Mouse (Mus musculus) ovary, adult 18-20 months (tissue): Measurements from ENCODE around the gene Lpo.

Source experiments
- DNase-seq: peaks from one replicate; pipeline ENCODE4 v3.0.0; 2022; ENCODE audit warnings: low spot score, mixed read lengths

Lpo gene

DNA sequence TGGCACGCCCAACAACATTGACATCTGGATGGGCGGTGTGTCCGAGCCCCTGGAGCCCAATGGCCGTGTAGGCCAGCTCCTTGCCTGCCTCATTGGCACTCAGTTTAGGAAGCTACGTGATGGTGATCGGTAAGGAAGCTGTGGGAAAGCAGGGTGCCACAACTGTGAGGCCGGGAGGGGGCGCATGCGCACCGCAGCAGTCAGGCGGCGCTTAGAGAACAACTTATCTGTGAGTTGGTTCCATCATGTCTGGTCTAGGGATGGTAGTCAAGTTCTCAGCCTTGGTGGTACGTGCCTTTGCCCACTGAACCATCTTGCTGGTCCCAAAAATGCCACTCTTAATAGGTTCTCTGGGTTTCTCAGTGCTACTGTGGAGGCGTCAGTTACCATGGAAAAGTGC is 25.5 kb downstream of the Lpo start:
- DNase-seq = no peak

DNA sequence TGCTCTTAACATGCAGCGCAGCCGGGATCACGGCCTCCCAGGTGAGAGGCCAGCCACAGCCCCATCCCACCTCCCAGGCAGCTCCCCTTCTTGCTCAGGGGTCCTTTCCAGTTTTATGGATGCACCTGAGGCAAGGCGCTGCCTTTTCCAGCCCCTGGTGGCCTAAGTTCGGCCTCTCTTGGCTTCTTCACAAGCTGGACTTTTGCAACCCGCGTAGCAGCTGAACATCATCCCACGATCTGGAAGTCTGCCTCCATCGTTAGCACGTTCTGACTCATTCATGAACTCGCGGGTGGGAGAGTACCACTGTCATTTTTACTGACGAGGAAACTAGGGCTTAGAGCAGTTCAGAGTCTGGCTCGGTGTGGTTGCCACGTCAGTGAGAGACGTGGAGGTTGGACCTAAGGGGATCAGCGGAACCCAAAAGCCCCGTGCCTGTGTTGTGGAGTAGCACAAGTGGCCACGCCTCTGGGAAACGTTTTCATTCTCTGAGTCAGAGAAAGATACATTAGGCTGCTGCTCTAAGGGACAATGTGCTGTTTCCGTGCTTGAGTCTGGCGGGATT is 26.3 kb downstream of the Lpo start:
- no peak for DNase-seq

DNA sequence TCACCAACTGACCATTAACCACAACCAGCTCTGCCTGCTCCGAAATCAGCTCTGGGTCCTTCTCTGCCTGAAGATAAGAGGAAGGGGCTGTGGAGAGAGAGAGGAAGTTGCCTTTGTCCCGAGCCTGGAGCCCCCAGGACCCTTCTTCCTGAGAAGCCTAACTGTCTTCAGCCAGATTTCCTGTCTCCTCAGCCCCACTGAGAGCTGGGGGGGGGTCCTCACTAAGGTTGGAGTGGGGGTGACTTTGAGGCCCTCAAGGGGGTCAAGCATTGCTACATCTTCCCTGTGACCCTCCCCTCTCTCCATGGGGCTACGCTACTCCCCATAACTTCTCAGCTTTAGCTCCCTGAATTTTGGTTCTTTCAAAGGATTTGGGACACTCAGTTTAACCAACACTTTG is 34.6 kb downstream of the Lpo start, which contains the start of gene Mpo:
Mpo (plus strand) TSS at position 122 of the 400 bp plus-strand sequence.
- DNase-seq = no peak

DNA sequence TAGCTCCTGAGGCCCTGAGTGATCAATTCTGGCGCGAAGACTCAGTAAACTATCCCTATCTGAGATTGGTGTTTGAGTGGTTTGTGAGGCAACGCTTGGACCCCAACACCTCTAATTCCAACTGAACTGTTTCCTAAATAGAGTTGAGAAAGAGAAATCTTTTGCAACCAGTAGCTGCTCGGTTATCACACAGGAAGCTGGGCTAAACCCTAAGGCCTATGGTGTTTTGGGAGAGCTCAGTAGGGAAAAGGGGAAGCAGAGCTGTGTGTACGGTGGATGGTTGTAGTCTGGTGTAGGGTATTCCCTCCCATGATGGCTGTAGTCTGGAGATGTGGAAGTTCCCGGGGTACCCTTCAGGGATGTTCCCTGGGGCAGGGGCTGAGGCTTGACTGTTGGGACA is 38.0 kb downstream of the Lpo start:
- DNase-seq = no peak

DNA sequence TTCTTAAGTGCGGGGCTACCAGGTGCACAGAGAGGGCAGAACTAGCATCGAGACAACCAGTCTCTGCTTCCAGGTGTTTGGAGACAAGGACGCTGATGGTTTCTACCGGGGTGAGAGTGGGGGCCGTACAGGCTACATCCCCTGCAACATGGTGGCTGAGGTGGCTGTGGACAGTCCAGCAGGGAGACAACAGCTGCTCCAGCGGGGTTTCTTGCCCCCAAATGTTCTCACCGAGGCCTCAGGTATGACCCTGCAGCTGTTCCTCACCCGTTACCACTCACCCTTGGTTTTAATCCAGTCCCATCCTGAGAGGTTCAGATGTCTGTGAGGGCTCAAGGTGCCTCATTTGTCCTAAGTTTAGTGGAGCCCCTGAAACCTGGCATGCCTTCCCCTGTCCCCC is 48.0 kb downstream of the Lpo start:
- no peak for DNase-seq

DNA sequence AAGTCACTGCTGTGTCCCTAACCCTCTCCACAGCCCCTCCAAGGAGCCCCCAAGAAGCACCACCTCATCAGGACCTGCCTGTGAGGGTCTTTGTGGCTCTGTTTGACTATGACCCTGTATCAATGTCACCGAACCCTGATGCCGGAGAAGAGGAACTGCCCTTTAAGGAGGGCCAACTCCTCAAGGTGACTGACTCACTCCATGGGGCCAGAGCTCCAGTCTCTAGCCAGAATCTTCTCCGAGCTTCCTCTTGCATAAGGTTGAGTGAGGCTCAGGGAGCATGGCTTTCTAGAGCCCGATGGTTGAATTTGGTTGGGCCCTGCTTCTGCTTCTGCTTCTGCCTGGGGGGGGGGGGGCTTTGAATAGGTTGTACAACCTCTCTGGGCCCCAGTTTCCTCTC is 48.7 kb downstream of the Lpo start:
- DNase-seq = no peak

DNA sequence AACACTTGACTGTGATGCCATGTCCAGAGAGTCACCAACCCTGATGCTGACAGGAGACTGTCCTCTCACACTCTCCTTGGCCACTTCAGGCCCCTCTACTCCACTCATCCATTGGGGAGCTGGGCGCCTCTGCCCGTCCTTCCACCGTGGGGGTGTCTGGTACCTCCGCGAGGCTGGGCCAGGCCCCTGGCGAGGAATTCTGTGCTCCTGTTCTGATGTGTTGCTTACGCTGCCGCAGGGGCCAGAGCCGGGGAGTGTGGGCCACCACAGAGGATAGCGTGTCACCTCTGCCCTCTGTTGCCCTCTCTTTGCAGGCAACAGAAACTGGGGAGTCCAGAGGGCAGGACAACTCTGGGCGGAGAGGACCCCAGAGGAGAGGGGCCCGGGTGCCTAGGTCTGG is 49.2 kb downstream of the Lpo start:
- DNase-seq = no peak

DNA sequence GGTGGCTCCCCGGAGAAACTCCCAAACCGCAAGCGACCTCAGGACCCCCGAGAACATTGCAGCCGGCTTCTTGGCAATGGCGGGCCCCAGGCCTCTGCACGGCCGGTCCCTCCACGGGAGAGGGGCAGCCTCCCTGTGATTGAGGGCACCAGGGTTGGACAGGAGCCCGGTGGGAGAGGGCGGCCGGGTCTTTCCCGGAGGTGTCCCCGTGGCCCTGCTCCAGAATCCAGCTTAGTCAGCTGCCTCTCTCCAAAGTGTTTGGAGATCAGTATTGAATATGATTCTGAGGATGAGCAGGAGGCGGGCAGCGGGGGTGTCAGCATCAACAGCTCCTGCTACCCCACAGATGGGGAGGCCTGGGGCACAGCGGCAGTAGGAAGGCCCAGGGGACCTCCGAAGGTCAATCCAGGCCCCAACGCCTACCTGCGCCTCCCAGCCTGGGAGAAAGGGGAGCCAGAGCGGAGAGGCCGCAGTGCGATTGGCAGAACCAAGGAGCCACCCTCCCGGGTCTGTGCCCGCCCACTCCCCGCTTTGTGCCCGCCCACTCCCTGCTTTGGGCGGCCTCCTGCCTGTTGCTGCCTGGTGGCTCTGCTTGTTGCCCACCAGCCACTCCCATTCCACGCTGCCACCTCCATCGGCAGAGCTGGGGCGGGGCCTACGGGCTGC is 49.9 kb downstream of the Lpo start:
- DNase-seq = peak; percentile 55

DNA sequence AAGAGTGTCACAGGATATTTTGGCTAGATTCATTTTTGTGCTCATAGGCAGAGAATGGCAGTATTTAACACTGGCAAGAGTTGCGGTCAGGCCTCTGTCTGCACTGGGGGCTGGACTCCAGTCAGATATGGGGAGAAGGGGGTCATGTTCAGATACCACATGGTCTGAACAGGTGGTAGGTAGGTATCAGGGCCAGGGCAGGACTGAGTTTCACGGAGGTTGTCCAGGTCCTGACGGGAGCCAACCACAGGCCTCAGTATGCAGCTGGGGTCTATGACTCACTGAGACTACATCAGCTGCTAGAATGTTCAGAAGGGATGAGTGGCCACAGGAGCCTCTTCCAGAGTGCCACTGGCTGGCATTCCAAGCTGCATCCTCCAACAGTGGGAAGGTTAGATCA is 55.7 kb downstream of the Lpo start:
- DNase-seq = no peak

DNA sequence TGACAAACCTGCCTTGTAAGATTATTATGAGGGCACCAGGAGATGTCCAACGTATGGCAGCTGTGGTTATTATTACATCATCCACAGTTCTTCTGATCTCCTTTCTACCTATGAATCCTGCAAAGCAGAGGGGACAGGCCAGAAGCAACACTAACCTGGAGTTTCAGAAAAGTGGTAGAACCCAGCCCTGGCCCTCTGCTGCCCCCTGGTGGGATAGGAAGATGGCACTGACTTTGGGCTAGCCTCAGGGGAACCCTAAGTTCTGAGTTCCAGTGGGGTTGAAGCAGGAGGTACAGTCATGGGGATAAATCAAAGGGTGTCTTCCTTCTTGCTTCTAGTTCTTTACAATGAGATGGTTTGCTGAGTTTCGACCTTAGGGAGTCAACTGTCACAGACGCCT is 57.1 kb downstream of the Lpo start:
- DNase-seq = no peak

DNA sequence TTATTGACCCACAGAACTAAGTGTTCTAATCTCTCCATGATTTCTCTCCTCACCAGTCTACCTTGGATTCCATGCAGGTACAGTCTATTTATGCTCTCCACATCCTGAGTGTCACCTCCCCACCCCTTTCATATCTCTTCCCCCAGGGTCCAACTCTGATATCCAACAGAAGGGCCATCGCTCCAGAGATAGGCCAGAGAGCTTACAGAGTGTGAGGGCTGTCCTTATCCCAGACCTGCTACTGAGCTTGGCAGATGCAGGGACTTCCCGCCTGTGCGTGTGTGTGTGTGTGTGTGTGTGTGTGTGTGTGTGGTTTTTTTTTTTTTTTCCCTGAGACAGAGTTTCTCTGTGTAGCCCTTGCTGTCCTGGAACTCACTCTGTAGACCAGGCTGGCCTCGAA is 59.3 kb downstream of the Lpo start:
- DNase-seq = no peak

DNA sequence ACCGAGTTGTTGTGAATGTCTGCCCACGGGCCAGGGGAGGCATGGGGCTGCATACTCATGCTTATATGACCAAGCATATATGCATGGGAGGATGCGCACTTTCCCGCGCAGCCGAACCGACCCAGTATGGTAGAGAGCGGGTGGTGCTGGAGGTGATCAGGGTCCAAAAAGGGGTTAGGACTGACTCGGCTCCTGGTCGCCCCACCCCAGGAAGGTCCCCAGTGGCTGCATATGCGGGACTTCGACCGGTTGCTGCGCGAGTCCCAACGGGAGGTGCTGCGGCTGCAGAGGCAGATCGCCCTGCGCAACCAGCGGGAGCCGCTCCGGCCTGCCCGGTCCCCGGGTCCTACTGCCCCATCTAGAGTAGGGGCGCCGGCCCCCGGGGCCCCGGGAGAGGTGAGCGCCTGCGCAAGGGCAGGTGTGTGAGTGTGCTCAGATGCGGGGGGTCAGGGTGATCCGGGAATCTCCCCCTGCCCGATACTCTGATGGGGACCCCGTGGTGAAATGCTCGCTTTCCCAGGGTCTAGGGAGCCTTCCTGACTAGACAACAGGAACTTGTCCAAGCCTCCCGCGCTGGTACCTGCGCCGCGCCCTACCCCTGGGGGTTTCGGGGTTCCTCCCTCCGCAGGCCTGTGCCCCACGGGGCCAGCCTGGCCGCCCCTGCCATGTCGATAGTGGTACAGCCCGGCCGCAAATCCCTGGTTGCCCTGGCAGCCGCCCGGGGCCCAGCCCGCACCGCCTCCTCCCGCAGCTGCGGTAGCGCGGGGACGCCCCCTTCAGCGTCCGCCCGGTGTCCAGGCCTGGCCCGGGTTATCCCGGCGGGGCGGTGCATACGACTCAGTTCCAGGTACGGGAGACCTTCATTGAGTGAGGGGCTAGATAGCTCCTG is 63.9 kb downstream of the Lpo start:
- DNase-seq = no peak

DNA sequence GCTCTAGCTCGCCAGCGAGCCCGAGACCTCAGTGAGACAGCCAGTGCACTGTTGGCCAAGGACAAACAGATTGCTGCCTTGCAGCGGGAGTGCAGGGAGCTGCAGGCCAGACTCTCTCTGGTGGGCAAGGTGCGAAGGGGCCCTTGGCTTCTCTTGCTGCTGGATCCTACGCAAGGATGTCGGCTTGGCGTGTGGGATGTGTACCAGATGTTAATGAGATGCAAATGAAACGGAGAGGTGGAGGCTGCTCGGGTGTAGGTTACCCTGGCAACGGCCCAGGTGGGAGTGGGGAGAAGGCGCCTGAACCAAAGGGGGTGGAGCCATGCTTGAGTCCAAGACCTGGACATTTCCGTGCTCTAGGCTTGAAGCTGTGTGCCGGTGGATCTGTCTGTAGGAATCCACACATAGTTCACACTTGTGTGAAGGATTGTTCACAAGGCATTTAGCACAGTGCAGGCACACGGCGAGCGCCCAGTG is 64.5 kb downstream of the Lpo start:
- DNase-seq = no peak

DNA sequence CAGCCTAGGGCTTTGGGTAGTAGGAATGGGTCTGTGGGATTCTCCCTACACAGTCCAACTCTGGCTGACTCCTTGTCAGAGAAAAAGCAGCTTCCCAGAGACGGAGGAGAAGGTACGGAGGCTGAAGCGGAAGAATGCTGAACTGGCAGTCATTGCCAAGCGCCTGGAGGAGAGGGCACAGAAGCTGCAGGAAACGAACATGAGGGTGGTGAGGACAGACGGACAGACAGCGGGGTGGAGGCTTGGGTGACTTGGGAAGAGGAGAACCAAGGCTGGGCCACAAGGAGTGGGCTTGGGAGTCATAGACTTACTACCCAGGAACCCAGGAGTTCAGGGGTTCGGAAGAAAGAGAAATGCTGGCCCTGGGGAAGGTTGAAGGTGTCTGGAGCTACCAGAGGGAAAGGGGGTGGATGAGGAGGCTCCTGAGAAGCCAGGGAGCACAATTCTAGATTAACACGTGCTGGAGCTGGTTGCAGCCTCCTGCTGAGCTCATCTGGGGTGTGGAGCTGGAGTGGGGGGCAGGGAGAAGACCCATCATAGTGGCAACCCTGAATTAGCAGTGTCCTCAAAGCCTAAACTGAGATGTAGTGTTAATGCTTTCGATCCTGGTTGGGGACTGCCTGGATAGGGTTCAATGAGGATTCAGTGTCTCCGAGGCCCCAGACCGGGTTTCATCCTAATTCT is 65.2 kb downstream of the Lpo start:
- DNase-seq = no peak

DNA sequence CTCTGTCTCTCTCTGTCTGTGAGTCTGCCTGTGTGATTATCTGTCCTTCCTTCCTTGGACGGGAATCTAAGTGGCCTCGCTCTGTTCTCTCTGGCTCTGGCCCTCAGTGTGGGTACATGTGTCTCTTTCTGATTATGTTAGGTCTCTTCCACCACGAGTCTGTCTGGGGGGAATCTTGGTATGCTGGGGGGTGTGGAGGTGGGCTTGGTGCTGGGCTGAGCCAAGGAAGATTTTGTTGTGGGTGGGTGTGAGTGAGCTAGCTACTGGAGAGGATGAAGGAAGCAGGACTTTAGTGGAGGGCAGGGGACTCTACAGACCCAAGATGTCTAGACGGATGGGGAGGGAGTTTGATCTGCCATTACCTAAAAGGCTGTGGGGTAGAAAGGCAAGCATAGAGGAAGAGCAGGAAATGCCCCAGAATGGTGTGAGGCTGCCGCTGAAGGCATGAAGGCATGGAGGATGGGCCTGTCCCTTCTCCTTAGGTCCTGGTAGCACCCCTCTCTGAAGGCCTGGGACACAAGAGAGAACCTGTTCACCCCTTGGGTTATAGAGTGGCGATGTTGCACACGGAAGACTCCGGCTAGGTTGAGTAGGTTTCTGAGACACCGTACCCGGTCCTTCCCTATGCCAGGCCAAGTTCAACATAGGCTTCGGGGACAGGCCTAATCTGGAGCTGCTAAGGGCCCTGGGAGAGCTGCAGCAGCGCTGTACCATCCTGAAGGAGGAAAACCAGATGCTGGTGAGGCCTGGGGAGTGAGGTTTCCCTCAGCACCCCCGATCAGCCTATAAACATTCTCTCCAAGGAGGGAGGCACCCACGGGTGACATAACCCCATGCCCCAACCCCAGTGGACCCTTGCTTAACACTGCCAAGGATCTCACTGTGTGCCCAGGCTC is 66.0 kb downstream of the Lpo start:
- DNase-seq = no peak

DNA sequence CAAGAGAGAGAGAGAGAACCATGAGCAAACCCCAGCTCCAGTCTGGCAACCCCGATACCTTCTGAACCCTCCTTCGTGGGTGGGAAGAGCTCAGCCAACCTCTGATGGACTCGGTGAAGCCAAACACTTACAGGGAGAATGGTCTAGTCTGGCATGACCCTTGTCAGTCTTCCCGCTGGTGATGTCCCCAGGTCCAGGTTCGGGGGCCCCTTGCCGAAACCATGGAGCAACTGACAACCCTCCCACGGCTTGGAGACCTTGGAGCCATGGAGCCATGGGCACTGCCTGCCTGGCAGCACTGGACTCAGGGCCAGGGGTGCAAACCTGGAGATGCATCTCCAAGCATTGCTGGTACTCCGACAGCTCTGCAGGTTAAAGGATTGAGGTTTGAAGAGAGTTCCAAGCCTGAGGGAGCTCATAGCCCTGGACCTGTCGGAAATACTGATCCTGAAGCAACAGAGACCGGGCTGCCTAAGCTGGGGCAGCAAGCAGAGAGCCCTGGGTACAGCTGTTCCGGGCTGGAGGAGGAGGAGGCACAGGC is 66.8 kb downstream of the Lpo start:
- no peak for DNase-seq

DNA sequence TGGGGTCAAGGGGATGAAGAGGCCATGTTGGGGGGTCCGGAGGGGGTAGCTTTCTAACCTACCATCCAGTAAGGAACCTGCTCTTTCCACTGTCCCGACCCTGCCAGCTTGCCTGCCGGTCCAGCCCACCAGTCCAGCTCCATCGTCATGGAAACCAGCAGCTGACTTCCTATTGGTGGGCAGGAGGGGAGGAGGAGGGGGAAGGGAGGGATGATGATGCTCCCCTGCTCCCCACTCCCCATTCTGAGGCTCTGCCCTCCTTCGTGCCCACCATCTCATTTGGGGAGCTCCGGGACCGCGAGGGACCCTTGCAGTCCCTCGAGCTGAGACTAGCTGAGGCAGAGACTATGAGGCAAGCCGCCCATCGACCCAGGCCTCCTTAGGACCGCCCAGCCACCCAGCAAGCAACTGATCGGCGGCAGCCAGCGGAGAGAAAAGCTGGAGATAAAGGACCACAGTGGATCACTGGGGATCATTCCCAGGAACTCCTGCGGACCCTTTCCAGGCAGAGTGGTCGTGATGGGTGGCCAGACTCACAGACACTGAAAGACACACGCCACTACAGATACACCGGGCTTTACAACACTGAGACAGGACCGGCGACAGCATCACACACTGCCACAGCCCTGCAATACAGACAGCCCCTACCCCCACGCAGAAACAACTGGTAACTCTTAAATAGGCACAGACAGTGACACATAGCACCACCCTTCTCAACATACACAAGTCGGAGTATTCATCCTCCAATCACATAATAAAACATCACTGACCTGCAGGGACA is 67.6 kb downstream of the Lpo start, which contains the start of gene Tspoap1:
Tspoap1 (plus strand) TSS at position 241 of the 781 bp plus-strand sequence.
- no peak for DNase-seq

DNA sequence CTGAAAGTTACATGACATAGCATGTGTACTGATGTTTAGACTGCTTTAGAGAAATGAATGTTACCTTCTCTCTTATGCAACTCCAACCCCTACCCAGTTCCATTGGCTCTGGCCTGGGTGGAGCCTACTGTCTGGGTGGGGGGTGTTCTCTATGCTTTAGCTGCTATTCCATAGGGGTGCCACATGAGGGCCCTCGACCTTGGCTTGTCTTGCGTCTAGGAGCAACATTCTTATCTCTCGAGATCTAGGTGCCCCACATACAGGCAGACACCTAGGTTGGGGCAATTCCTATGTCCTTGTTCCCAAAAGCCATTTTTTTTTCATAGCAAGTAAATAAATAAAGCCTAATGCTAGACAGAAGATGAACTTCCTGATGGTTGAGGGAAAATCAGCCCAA is 68.5 kb downstream of the Lpo start:
- no peak for DNase-seq

DNA sequence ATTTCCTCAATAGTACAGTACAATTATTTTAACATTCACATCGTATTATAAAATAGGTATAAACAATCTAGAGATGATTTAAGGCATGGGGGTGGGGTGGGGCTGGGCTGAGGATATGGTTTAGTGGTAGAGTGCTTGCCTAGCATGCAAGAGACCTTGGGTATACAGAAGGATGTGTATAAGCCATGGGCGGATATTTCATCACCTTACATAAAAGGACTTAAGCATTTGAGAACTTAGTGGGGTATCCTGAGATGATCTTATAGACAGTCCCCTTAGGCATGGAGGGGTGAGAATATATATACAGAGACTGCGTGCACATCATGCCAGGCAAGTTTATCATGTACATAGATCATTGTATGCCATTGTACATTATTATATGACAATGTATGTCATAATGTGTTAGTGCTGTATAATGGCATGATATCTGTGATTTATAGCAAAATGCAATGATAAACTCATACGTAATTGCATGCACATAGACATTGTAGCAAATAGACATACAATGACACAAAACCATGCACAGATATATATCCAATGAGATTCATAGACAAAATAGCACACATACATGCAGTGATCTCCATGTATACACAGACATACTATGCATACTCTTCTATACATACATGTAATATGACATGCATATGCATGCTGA is 69.0 kb downstream of the Lpo start:
- DNase-seq = no peak
